Mouse (Mus musculus) stomach, postnatal 0 days (tissue): ENCODE measurements around the gene Shc1. TPM values are rescaled to one million over a fixed set of nuclear protein-coding genes. Genes with fewer than 3 reads are reported as not detected.
A peak's percentile ranks its signal among the peaks of the same experiment; 100 is the strongest.

Experiments
- ATAC-seq: fragments of 200-750 bp; cut with Nextera tagmentation; 2 replicates; pipeline ENCODE4 v1.8.0; 2017; ENCODE audit not compliant: low FRiP score, low TSS enrichment
- DNase-seq: peaks from one replicate; pipeline ENCODE4 v3.0.0-alpha.2; 2016; ENCODE audit warnings: low spot score
- H3K27ac ChIP-seq: fragments of 300-500 bp; sonication (generic); replicated peaks from 2 replicates; pipeline ENCODE4 v1.5.1; 2014; ENCODE audit warnings: mild to moderate bottlenecking, control low read depth
- H3K27me3 ChIP-seq: fragments of 300-500 bp; sonication (generic); 2 replicates; pipeline ENCODE4 v1.6.1; 2014; ENCODE audit warnings: low read length; ENCODE audit not compliant: control insufficient read depth, insufficient read depth
- H3K36me3 ChIP-seq: fragments of 300-500 bp; sonication (generic); 2 replicates; pipeline ENCODE4 v1.6.1; 2014; ENCODE audit warnings: low read length, mixed read lengths; ENCODE audit not compliant: control insufficient read depth, insufficient read depth
- H3K4me1 ChIP-seq: fragments of 300-500 bp; sonication (generic); replicated peaks from 2 replicates; pipeline ENCODE4 v1.6.1; 2014; ENCODE audit warnings: antibody characterized with exemption; ENCODE audit not compliant: control insufficient read depth, insufficient read depth
- H3K4me2 ChIP-seq: fragments of 300-500 bp; sonication (generic); replicated peaks from 2 replicates; pipeline ENCODE4 v1.6.1; 2014; ENCODE audit warnings: low read depth, mild to moderate bottlenecking, control low read depth, moderate library complexity
- H3K4me3 ChIP-seq: fragments of 300-500 bp; sonication (generic); 2 replicates; pipeline ENCODE4 v1.5.1; 2014; ENCODE audit warnings: low read depth, low read length, control low read depth
- H3K9ac ChIP-seq: fragments of 300-500 bp; sonication (generic); 2 replicates; pipeline ENCODE4 v1.6.1; 2014; ENCODE audit warnings: mild to moderate bottlenecking, low read length, control low read depth, mixed read lengths
- H3K9me3 ChIP-seq: fragments of 300-500 bp; sonication (generic); 2 replicates; pipeline ENCODE4 v1.6.1; 2016; ENCODE audit warnings: low read length; ENCODE audit not compliant: control insufficient read depth
- CTCF ChIP-seq: IDR thresholded peaks from 2 replicates; pipeline ENCODE4 v1.5.1; 2016; ENCODE audit warnings: antibody characterized with exemption, low read depth, mild to moderate bottlenecking, moderate library complexity
- EP300 ChIP-seq: optimal IDR thresholded peaks from 2 replicates; pipeline ENCODE3; 2016; ENCODE audit warnings: antibody characterized with exemption
- WGBS: fragments of 180-500 bp; shearing (Covaris S2); extraction: QIAGEN DNeasy Blood & Tissue Kit; methylation state at CpG from one replicate; pipeline ENCODE4 v1.1.7; 2014; 5-methylcytosine and 5-hydroxymethylcytosine counted together
- polyA plus RNA-seq: library from polyadenylated mRNA; unstranded; fragments of >200 nt; fragmentation: Nextera tagmentation; extraction: Ambion mirVana; gene quantifications from 2 replicates; pipeline ENCODE4 v1.2.1, GENCODE M21; 2015

The Shc1 gene
- polyA plus RNA-seq, 1 experiment from 2014 or later: 42.6 TPM

- DNase-seq (peak; percentile 37), ATAC-seq (peak; percentile 43; the same call in 1 of the 2 replicates)
- H3K9me3 ChIP-seq: no peaks in the 10 kb centered on the region
- no peaks in the 10 kb centered on the region for H3K27me3 ChIP-seq
- peaks cover 5% of the 10 kb centered on the region; the same call in 1 of the 2 replicates for H3K36me3 ChIP-seq
- peaks cover 5% of the 10 kb centered on the region for H3K4me1 ChIP-seq
- peak overlapping the region; percentile 59 for H3K9ac ChIP-seq
- H3K4me2 ChIP-seq: peak overlapping the region; percentile 67
- 28% methylated on average over 5 of the region's 5 CpGs for WGBS
- peak overlapping the region; percentile 48 for H3K4me3 ChIP-seq
- peak overlapping the region; percentile 66 for H3K27ac ChIP-seq
- TF ChIP-seq EP300: no peak
- no peak for TF ChIP-seq CTCF
Observed at GRCm38 (mm10) chr3:89437269-89437668, 19.0 kb downstream of the Shc1 start.

- H3K4me3 ChIP-seq: no peak overlapping the region
- H3K9ac ChIP-seq: no peak overlapping the region
- TF ChIP-seq CTCF (no peak), EP300 (no peak)
- WGBS: 88% methylated on average over 2 of the region's 2 CpGs
- H3K9me3 ChIP-seq: no peaks in the 10 kb centered on the region
- H3K4me2 ChIP-seq: no peak overlapping the region
- no peak overlapping the region for H3K27ac ChIP-seq
- H3K27me3 ChIP-seq: no peaks in the 10 kb centered on the region
- ATAC-seq (no peak), DNase-seq (no peak)
- H3K36me3 ChIP-seq: peaks cover 7% of the 10 kb centered on the region; the same call in 1 of the 2 replicates
- H3K4me1 ChIP-seq: peaks cover 5% of the 10 kb centered on the region
Observed at GRCm38 (mm10) chr3:89440691-89441090, 22.4 kb downstream of the Shc1 start.

- 0 out of 2 replicates have a peak overlapping the region, but pooled peaks have one; percentile 18 for H3K27ac ChIP-seq
- no peaks in the 10 kb centered on the region for H3K27me3 ChIP-seq
- H3K4me1 ChIP-seq: no peaks in the 10 kb centered on the region
- DNase-seq (no peak), ATAC-seq (peak; percentile 4; the same call in 1 of the 2 replicates)
- H3K36me3 ChIP-seq: peaks cover 5% of the 10 kb centered on the region; the same call in 1 of the 2 replicates
- no peak overlapping the region for H3K9ac ChIP-seq
- 0 out of 2 replicates have a peak overlapping the region, but pooled peaks have one; percentile 5 for H3K4me2 ChIP-seq
- TF ChIP-seq CTCF: no peak
- no peak for TF ChIP-seq EP300
- H3K9me3 ChIP-seq: no peaks in the 10 kb centered on the region
- no peak overlapping the region for H3K4me3 ChIP-seq
- 54% methylated on average over 13 of the region's 13 CpGs for WGBS
Observed at GRCm38 (mm10) chr3:89448720-89449537, 30.7 kb downstream of the Shc1 start.

- Histone ChIP-seq H3K9ac (no peak overlapping the region), H3K4me1 (no peaks in the 10 kb centered on the region), H3K27ac (0 out of 2 replicates have a peak overlapping the region, but pooled peaks have one; percentile 18), H3K9me3 (no peaks in the 10 kb centered on the region), H3K36me3 (peaks cover 5% of the 10 kb centered on the region; the same call in 1 of the 2 replicates), H3K4me3 (no peak overlapping the region), H3K4me2 (no peak overlapping the region), H3K27me3 (no peaks in the 10 kb centered on the region)
- DNase-seq (peak; percentile 81), ATAC-seq (peak; percentile 67)
- TF ChIP-seq EP300 (no peak), CTCF (peak; percentile 82)
- 55% methylated on average over 7 of the region's 7 CpGs for WGBS
Observed at GRCm38 (mm10) chr3:89449541-89449940, 31.3 kb downstream of the Shc1 start.

GRCm38 (mm10) chr3:89451916-89452315 is 33.7 kb downstream of the Shc1 start:
- Histone ChIP-seq H3K36me3 (no peaks in the 10 kb centered on the region; the same call in 1 of the 2 replicates), H3K27me3 (no peaks in the 10 kb centered on the region), H3K4me1 (no peaks in the 10 kb centered on the region), H3K9me3 (no peaks in the 10 kb centered on the region), H3K4me2 (no peak overlapping the region), H3K4me3 (no peak overlapping the region), H3K27ac (no peak overlapping the region), H3K9ac (no peak overlapping the region)
- 80% methylated on average over 1 of the region's 1 CpGs for WGBS
- no peak for ATAC-seq
- TF ChIP-seq CTCF (no peak), EP300 (no peak)
- DNase-seq: no peak
